Mouse (Mus musculus) ES-E14 (cell line): ENCODE measurements at regions not wholly inside any gene's neighbourhood (a gene's known extent, or its start where the extent isn't known, plus 50 kb on each side); places are given as distances from the start of the nearest gene placed in this dataset.

Experiments used
- DNase-seq: peaks from one replicate; pipeline ENCODE4 v3.0.0-alpha.2; 2013; ENCODE audit warnings: low read depth, low spot score
- H3K27ac ChIP-seq: 2 replicates; pipeline ENCODE4 v1.5.1; 2012; ENCODE audit warnings: low read depth, mild to moderate bottlenecking, low read length, moderate library complexity, mixed read lengths; ENCODE audit not compliant: poor library complexity, insufficient read depth, severe bottlenecking
- H3K36me3 ChIP-seq: 2 replicates; pipeline ENCODE4 v1.6.1; 2012; ENCODE audit warnings: mild to moderate bottlenecking, low read length, moderate library complexity, mixed read lengths; ENCODE audit not compliant: control insufficient read depth, poor library complexity, insufficient read depth, severe bottlenecking
- H3K4me1 ChIP-seq, 2 experiments: fragments of 150-350 bp in 1 of 2; sonication (generic) in 1 of 2; 2 replicates each; pipeline ENCODE4 v1.6.1; 2012; ENCODE audit warnings: low read length in 2 of 2, mild to moderate bottlenecking in 1 of 2, mixed read lengths in 1 of 2; ENCODE audit not compliant: control insufficient read depth in 2 of 2, insufficient read depth in 2 of 2, poor library complexity in 1 of 2
- H3K4me3 ChIP-seq, 2 experiments: fragments of 150-350 bp in 1 of 2; sonication (generic) in 1 of 2; 2 replicates each; pipeline ENCODE4 v1.5.1; 2012; ENCODE audit warnings: low read length in 2 of 2, low read depth in 1 of 2, mild to moderate bottlenecking in 1 of 2, mixed read lengths in 1 of 2; ENCODE audit not compliant: insufficient read depth in 1 of 2, poor library complexity in 1 of 2, severe bottlenecking in 1 of 2
- H3K9ac ChIP-seq: 2 replicates; pipeline ENCODE4 v1.6.1; 2012; ENCODE audit warnings: low read depth, mild to moderate bottlenecking, low read length, mixed read lengths; ENCODE audit not compliant: poor library complexity, insufficient read depth, severe bottlenecking
- H3K9me3 ChIP-seq: fragments of 150-350 bp; sonication (generic); 2 replicates; pipeline ENCODE4 v1.6.1; 2012; ENCODE audit warnings: low read depth, mild to moderate bottlenecking, low read length; ENCODE audit not compliant: control insufficient read depth, insufficient read depth
- CHD2 ChIP-seq: IDR thresholded peaks from 2 replicates; pipeline ENCODE4 v1.6.1; 2014; ENCODE audit warnings: mild to moderate bottlenecking, low read depth, low read length, inconsistent platforms
- HCFC1 ChIP-seq: IDR thresholded peaks from 2 replicates; pipeline ENCODE4 v1.6.1; 2012; ENCODE audit warnings: low read length, inconsistent platforms, borderline replicate concordance; ENCODE audit not compliant: insufficient read depth
- MAFK ChIP-seq: IDR thresholded peaks from 2 replicates; pipeline ENCODE4 v1.6.1; 2014; ENCODE audit warnings: mild to moderate bottlenecking, low read depth, low read length, inconsistent platforms; ENCODE audit not compliant: insufficient read depth
- ZC3H11A ChIP-seq: IDR thresholded peaks from 2 replicates; pipeline ENCODE4 v1.6.1; 2012; ENCODE audit warnings: low read depth, mild to moderate bottlenecking, inconsistent platforms, low read length, borderline replicate concordance
- ZNF384 ChIP-seq: IDR thresholded peaks from 2 replicates; pipeline ENCODE4 v1.6.1; 2012; ENCODE audit warnings: low read depth, low read length, inconsistent platforms
- in situ Hi-C, 2 experiments: fragments of 600-800 bp; cut with MboI; formaldehyde crosslinking; loops; one replicate each; pipeline ENCODE4 v1.15.1; 2025; ENCODE audit warnings: low sequenced_read_pairs in 2 of 2, inconsistent platforms in 1 of 2; ENCODE audit not compliant: unreplicated experiment in 2 of 2

DNA sequence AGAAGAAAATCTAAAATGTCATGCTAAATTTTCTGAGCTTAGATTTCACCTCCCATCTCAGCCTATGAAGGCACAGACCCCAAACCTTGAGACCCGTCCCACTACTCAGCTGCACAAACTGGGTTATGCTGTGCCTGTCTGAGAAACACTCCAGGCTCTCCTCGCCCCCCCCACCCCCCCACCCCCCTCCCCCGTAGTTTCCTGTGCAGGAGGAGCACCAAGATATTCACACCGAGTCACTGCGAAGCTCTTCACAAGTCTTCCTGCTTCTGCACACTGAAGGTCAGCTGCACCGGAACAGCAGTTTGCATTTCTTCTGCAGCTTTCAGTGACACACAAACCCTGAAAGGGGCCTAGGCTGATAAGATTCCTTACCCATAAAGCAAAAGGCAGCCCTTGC lies 163.9 kb upstream of the Tll1 start:
- H3K36me3 ChIP-seq = no peaks in the 10 kb centered on the region
- H3K9ac ChIP-seq = no peak overlapping the region
- no peak for DNase-seq
- no peak overlapping the region for H3K27ac ChIP-seq
- H3K9me3 ChIP-seq = no peaks in the 10 kb centered on the region
- no peak overlapping the region for H3K4me3 ChIP-seq
- in situ Hi-C loops = no loop called here
- peaks cover 4 to 8% of the 10 kb centered on the region in 2 experiments for H3K4me1 ChIP-seq
- TF ChIP-seq HCFC1 (no peak), MAFK (no peak), CHD2 (no peak), ZNF384 (no peak), ZC3H11A (no peak)

DNA sequence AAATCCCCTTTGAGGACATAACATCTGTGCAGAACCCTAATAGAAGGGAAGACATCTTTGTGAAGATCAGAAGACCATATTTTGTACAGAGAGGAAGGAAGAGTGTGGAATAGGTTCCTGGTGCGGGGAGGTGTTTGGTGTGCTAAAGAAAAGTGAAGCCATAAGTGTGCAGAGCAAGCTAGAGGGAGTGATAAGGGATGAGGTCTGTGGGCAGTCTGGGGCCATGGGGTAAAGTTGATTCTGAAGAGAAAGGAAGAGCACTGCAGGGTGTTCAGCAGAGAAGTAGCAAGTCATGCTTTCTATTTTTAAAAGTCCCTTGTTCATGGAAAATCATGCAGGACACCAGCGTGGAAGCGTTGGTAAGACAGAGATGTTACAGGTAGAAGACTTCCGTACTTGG lies 161.8 kb upstream of the Tll1 start:
- H3K9me3 ChIP-seq = no peaks in the 10 kb centered on the region
- no peak for DNase-seq
- in situ Hi-C loops = no loop called here
- peaks cover 6 to 8% of the 10 kb centered on the region in 2 experiments for H3K4me1 ChIP-seq
- no peak overlapping the region for H3K27ac ChIP-seq
- H3K9ac ChIP-seq = no peak overlapping the region
- H3K4me3 ChIP-seq = no peak overlapping the region
- H3K36me3 ChIP-seq = no peaks in the 10 kb centered on the region
- TF ChIP-seq MAFK (no peak), CHD2 (no peak), HCFC1 (no peak), ZC3H11A (no peak), ZNF384 (no peak)

DNA sequence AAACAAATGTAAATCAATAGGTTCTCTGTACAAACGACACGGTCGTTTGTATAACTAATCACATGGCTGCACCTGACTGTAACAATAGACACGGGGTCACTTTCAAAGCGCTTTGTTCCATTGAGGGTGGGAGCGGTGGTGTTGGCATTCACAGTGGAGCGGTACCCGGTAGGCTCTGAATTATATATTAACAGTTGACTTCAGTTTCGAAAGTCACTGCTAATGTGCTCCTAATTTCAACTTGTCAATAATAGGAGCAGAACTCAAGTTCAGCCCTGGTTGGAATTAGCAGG lies 160.8 kb upstream of the Tll1 start:
- Histone ChIP-seq H3K9ac (no peak overlapping the region), H3K36me3 (no peaks in the 10 kb centered on the region), H3K9me3 (no peaks in the 10 kb centered on the region), H3K4me3 (no peak overlapping the region), H3K4me1 (peaks cover 6 to 8% of the 10 kb centered on the region in 2 experiments), H3K27ac (peak overlapping the region; percentile 60; the same call in 1 of the 2 replicates)
- no peak for TF ChIP-seq ZC3H11A
- no peak for TF ChIP-seq CHD2
- TF ChIP-seq MAFK = no peak
- TF ChIP-seq ZNF384 = no peak
- TF ChIP-seq HCFC1 = no peak
- in situ Hi-C loops = no loop called here
- DNase-seq = peak; percentile 54

DNA sequence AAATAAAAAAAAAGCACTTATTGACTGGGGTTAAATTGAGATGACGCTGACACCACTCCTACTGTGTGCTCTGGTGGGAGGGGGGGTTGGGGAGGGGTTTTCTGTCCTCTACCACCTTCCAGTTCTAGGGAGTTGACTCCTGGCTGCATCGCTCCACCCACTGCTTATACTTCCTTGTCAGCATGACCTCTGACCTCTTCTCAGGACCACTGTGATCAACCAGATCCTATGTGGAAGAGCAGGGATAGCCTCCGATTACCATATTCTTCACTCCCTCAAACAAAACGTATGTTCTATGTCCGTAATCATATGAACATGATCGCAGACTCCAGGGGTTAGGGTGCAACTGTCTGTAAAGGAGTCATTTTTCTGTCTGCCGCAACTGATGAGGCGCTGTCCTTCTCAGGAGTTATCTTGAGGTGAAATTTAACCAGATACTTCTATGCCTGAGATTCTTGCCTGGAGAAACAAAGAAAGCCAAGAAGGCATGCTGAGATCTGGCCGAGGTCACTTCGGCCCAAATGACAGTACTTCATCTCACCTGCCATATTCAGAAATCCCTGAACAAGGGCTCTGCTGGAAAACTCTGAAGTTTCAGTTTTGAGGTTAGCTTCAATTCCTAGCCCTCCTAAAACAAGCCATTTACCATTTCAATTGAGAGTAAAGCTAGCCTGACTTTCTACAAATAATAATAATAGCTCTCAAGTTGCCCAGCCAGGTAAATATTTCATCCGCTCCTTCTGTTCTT lies 160.3 kb upstream of the Tll1 start:
- in situ Hi-C loops = no loop called here
- Histone ChIP-seq H3K4me3 (no peak overlapping the region; a peak in 1 of 4 replicates), H3K36me3 (no peaks in the 10 kb centered on the region), H3K27ac (peak overlapping the region; percentile 60; the same call in 1 of the 2 replicates), H3K9me3 (no peaks in the 10 kb centered on the region), H3K9ac (no peak overlapping the region), H3K4me1 (peaks cover 6 to 8% of the 10 kb centered on the region in 2 experiments)
- DNase-seq = peak; percentile 62
- TF ChIP-seq ZNF384 = 0 out of 2 replicates have a peak, but pooled peaks have one; percentile 1
- no peak for TF ChIP-seq MAFK

- DNase-seq = no peak
- Histone ChIP-seq H3K27ac (no peak overlapping the region), H3K36me3 (no peaks in the 10 kb centered on the region), H3K9ac (no peak overlapping the region), H3K9me3 (no peaks in the 10 kb centered on the region), H3K4me3 (no peak overlapping the region), H3K4me1 (no peaks in the 10 kb centered on the region)
- TF ChIP-seq ZC3H11A = no peak
- TF ChIP-seq ZNF384 = no peak
- TF ChIP-seq MAFK = no peak
- TF ChIP-seq CHD2 = no peak
- no peak for TF ChIP-seq HCFC1
- in situ Hi-C loops = no loop called here
These were observed 151.0 kb upstream of the Tll1 start for GRCm38 (mm10) chr8:64357092-64357491.
